8 mouse cellular contexts compared by ENCODE assay signal in the genomic region with DNA sequence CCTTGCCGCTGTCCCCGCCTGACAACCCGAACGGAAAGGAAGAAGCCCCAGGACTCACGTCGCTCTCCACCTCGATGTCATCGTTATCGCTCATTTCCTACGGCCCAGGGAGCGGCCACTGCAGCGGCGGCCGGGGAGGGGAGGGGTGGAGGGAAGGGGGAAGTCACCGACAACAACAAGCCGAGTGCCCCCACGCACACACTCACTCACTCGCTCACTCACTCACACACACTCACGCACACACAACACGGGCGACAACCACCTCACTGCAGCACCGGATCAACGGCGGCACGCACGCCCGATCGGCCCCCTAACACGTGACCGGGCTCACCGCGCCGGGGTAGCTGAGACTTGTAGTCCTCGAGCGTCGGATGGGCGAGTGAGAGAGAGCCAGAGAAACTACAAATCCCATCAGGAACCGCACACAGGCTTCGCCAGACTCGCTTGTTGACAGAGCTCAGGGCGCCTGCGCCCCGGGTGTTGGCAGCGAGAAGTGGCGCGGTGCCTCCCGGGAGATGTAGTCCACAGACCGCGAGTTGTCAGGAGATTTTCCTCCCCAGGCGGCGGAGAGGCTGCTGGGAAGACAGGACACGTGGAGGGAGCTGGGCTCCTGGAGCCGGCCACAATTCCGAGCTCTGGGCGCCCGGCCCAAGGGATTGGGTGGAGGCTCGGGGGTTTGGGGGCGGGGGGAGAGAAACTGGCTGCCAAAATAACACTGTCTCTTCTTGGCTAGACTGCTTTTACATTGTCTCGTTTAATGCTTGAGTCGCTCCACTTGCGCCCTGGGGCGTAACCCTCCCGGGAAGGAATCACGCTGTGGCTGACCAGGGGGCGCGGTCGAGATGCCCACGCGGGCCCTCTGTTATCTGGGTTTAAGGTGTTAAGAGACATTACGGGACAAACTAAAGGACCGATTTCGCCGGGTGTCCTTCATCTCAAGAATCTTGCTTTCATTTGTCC. TPM values are rescaled to one million over a fixed set of nuclear protein-coding genes. Genes with fewer than 3 reads are reported as not detected.
DNase-seq lines count a peak whose midpoint lies in the region; ATAC-seq lines count a peak whose summit lies in the region.

A gene (minus strand): TSS at position 270 of the 960 bp plus-strand sequence.

- no peaks in the 10 kb centered on the region for H3K9me3 ChIP-seq in hindbrain, embryonic 12.5 days (replicated peaks)

- H3K4me3 ChIP-seq in hindbrain, embryonic 12.5 days, result peak within 1 kb of the TSS; percentile 83

- 1% methylated on average over 71 of the region's 73 CpGs for WGBS in hindbrain, embryonic 12.5 days

- no peaks in the 10 kb centered on the region for H3K27me3 ChIP-seq in hindbrain, embryonic 12.5 days

- peaks cover 11% of the 10 kb centered on the region for H3K4me1 ChIP-seq in hindbrain, embryonic 12.5 days

- H3K4me2 ChIP-seq in hindbrain, embryonic 12.5 days (replicated peaks), result peak within 1 kb of the TSS; percentile 95

- H3K9ac ChIP-seq in hindbrain, embryonic 12.5 days, result peak within 1 kb of the TSS; percentile 84

- peaks cover 11% of the 10 kb centered on the region for H3K36me3 ChIP-seq in hindbrain, embryonic 12.5 days

- peak; percentile 99 for DNase-seq in NIH3T3 (ENCODE audit: low read depth)
- DNase-seq in cerebellum, postnatal 10 days, result peak; percentile 99
- peak; percentile 99 for DNase-seq in frontal cortex, postnatal 10 days (ENCODE audit: low spot score in 2 of 2)
- peak; percentile 98 to 100 for DNase-seq in layer of hippocampus, postnatal 14 days (ENCODE audit: low spot score in 2 of 2)
- DNase-seq in lung, postnatal 14 days, result peak; percentile 97
- DNase-seq in retina, adult 2 months (ENCODE audit: low read depth, low spot score), result peak; percentile 99
- DNase-seq in thymus, postnatal 36 days, result peak; percentile 93 to 97

- H3K27ac ChIP-seq in hindbrain, embryonic 12.5 days, result peak within 1 kb of the TSS; percentile 50

- peak; percentile 100 for ATAC-seq in hindbrain, embryonic 12.5 days (ENCODE audit: low FRiP score)

RNA-seq across cellular contexts. Expression of the gene that starts here (rescaled TPM):
- 14.3 and 17.2 TPM in 2 replicates for polyA plus RNA-seq in hindbrain, embryonic 12.5 days (2016; fragmentation: Nextera tagmentation; extraction: Ambion mirVana)
- total RNA-seq in layer of hippocampus, postnatal 14 days (2021), result 10 to 100 TPM; 67.4 to 75.9 TPM

Comparison
In these comparisons a context has a peak if more than half of its experiments do, and no peak if none do; other contexts are left out.
1. Peak in every context shown above with its lines: DNase-seq, ATAC-seq, H3K4me3 ChIP-seq and H3K27ac ChIP-seq.